ENCODE assay signal across 8 mouse cellular contexts in the genomic region with DNA sequence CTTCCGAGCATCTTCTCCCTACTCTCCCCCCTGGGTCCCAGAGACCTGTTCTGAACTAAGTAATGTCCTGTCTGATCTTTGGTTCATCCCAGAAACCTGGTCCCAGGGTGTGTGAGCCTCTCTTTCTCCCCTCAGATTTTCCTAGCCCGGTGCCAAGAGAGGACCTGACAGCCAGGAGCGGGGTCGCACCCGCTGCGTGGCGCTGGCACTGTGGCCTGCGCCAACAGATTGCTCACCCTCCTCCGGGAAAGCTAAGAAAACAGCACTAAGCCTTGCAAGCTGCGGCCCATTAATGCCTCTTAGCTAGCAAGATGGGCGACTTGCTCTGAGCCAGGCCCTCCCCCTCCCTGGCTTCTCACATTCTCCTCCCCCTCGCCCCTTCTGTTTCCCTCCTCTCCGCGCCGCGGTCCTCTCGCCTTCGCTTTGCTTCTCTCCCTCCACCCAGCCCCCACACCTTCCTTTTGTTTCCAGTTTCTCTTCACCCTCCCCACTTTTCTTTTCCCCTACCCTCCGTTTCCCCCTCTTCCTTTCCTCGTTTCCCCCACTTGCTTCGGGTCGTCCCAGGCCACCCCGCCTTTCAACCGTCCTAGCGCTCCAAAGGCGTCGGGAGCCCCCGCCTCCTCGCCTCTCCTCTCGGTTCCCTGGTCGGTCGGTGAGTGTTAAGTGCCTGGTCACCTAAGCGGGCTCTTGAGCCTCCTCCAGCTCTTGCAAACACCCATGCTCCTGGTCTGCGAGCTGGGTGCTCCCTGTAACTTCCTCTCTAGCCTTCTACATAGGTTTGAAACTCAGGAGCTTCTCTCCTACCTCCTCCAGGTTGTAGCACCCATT. TPM values are rescaled to one million over a fixed set of nuclear protein-coding genes. Genes with fewer than 3 reads are reported as not detected.
DNase-seq lines count a peak whose midpoint lies in the region; ATAC-seq and TF ChIP-seq lines count a peak whose summit lies in the region.

No protein-coding gene starts in this region.

- TF ChIP-seq CTCF in stomach, postnatal 0 days (IDR thresholded peaks at IDR 0.05; ENCODE audit: low read depth) = no peak

- H3K4me3 ChIP-seq in kidney, embryonic 15.5 days (replicated peaks) = peak overlapping the region; percentile 32
- H3K4me3 ChIP-seq in forebrain, embryonic 15.5 days = peak overlapping the region; percentile 41
- H3K4me3 ChIP-seq in midbrain, embryonic 11.5 days (ENCODE audit: low read depth, low read length) = peak overlapping the region; percentile 33
- peak overlapping the region; percentile 29 for H3K4me3 ChIP-seq in stomach, postnatal 0 days (ENCODE audit: low read depth, low read length)

- H3K4me2 ChIP-seq in kidney, embryonic 15.5 days = peak overlapping the region; percentile 49
- H3K4me2 ChIP-seq in forebrain, embryonic 15.5 days (replicated peaks) = peak overlapping the region; percentile 60
- peak overlapping the region; percentile 45 for H3K4me2 ChIP-seq in midbrain, embryonic 11.5 days
- peak overlapping the region; percentile 42 for H3K4me2 ChIP-seq in stomach, postnatal 0 days (replicated peaks; ENCODE audit: low read depth)

- no peaks in the 10 kb centered on the region for H3K9me3 ChIP-seq in kidney, embryonic 15.5 days (replicated peaks)
- no peaks in the 10 kb centered on the region for H3K9me3 ChIP-seq in forebrain, embryonic 15.5 days
- H3K9me3 ChIP-seq in midbrain, embryonic 11.5 days (ENCODE audit: control insufficient read depth, low read length) = no peaks in the 10 kb centered on the region
- H3K9me3 ChIP-seq in stomach, postnatal 0 days (ENCODE audit: control insufficient read depth, low read length) = no peaks in the 10 kb centered on the region

- WGBS in kidney, embryonic 15.5 days = 1% methylated on average over 34 of the region's 34 CpGs
- WGBS in forebrain, embryonic 15.5 days = under 1% methylated on average over 34 of the region's 34 CpGs
- WGBS in midbrain, embryonic 11.5 days = 0% methylated on average over 34 of the region's 34 CpGs
- 2% methylated on average over 34 of the region's 34 CpGs for WGBS in stomach, postnatal 0 days

- no peaks in the 10 kb centered on the region for H3K36me3 ChIP-seq in kidney, embryonic 15.5 days
- no peaks in the 10 kb centered on the region for H3K36me3 ChIP-seq in forebrain, embryonic 15.5 days
- H3K36me3 ChIP-seq in midbrain, embryonic 11.5 days (ENCODE audit: control insufficient read depth, insufficient read depth, low read length) = no peaks in the 10 kb centered on the region
- H3K36me3 ChIP-seq in stomach, postnatal 0 days (ENCODE audit: control insufficient read depth, insufficient read depth, low read length) = no peaks in the 10 kb centered on the region

- no peak overlapping the region for H3K9ac ChIP-seq in kidney, embryonic 15.5 days
- H3K9ac ChIP-seq in forebrain, embryonic 15.5 days (replicated peaks) = peak overlapping the region; percentile 56
- H3K9ac ChIP-seq in midbrain, embryonic 11.5 days (ENCODE audit: low read length) = peak overlapping the region; percentile 54
- no peak overlapping the region for H3K9ac ChIP-seq in stomach, postnatal 0 days (ENCODE audit: low read length)

- peaks cover 40% of the 10 kb centered on the region for H3K4me1 ChIP-seq in kidney, embryonic 15.5 days
- peaks cover 62% of the 10 kb centered on the region for H3K4me1 ChIP-seq in forebrain, embryonic 15.5 days
- H3K4me1 ChIP-seq in midbrain, embryonic 11.5 days (ENCODE audit: control insufficient read depth, insufficient read depth, low read length) = peaks cover 11% of the 10 kb centered on the region
- H3K4me1 ChIP-seq in stomach, postnatal 0 days (replicated peaks; ENCODE audit: control insufficient read depth, insufficient read depth) = peaks cover 5% of the 10 kb centered on the region; the same call in 1 of the 2 replicates

- H3K27me3 ChIP-seq in kidney, embryonic 15.5 days = peaks cover 98% of the 10 kb centered on the region
- H3K27me3 ChIP-seq in forebrain, embryonic 15.5 days = peaks cover 29% of the 10 kb centered on the region
- H3K27me3 ChIP-seq in midbrain, embryonic 11.5 days (ENCODE audit: control insufficient read depth, insufficient read depth, low read length) = peaks cover 90% of the 10 kb centered on the region
- peaks cover 22% of the 10 kb centered on the region for H3K27me3 ChIP-seq in stomach, postnatal 0 days (ENCODE audit: control insufficient read depth, insufficient read depth, low read length)

- TF ChIP-seq EP300 in stomach, postnatal 0 days (optimal IDR thresholded peaks at IDR 0.05) = no peak

- DNase-seq in kidney, postnatal 14 days = no peak
- peak; percentile 61 to 72 for DNase-seq in layer of hippocampus, postnatal 10 days (ENCODE audit: low spot score in 2 of 2)
- DNase-seq in midbrain, embryonic 11.5 days (ENCODE audit: low spot score, missing footprints) = peak; percentile 96
- peak; percentile 34 for DNase-seq in stomach, postnatal 0 days (ENCODE audit: low spot score)
- no peak for DNase-seq in urinary bladder, adult 2 months (ENCODE audit: low spot score)

- H3K27ac ChIP-seq in kidney, embryonic 15.5 days = no peak overlapping the region
- H3K27ac ChIP-seq in forebrain, embryonic 15.5 days (replicated peaks) = peak overlapping the region; percentile 98
- peak overlapping the region; percentile 74 for H3K27ac ChIP-seq in midbrain, embryonic 11.5 days (ENCODE audit: low read depth, low read length)
- H3K27ac ChIP-seq in stomach, postnatal 0 days (replicated peaks) = no peak overlapping the region

- ATAC-seq in kidney, embryonic 15.5 days (replicated peaks; ENCODE audit: low FRiP score) = no peak
- ATAC-seq in cerebellum, adult (ENCODE audit: insufficient number of reproducible peaks, low FRiP score, low TSS enrichment) = peak; percentile 11
- ATAC-seq in forebrain, embryonic 15.5 days (replicated peaks) = peak; percentile 76
- peak; percentile 57 for ATAC-seq in midbrain, embryonic 11.5 days (ENCODE audit: low FRiP score)
- 0 out of 2 replicates have a peak, but pooled peaks have one; percentile 24 for ATAC-seq in stomach, postnatal 0 days (ENCODE audit: low FRiP score, low TSS enrichment)

RNA-seq across cellular contexts. Expression of gene Nrn1, which starts 7.8 kb away (rescaled TPM):
- 1.9 and 2.1 TPM in 2 replicates for polyA plus RNA-seq in kidney, embryonic 15.5 days (2015; fragmentation: Nextera tagmentation; extraction: Ambion mirVana)
- 48.0 and 50.4 TPM in 2 replicates for polyA plus RNA-seq in forebrain, embryonic 15.5 days (2015; fragmentation: Nextera tagmentation; extraction: Ambion mirVana)
- total RNA-seq in layer of hippocampus, postnatal 10 days (2021) = 100 to 1,000 TPM; 134 to 144 TPM
- polyA plus RNA-seq in midbrain, embryonic 11.5 days (2014; fragmentation: Nextera tagmentation; extraction: Ambion mirVana) = 52.7 and 53.5 TPM in 2 replicates
- polyA plus RNA-seq in stomach, postnatal 0 days (2015; fragmentation: Nextera tagmentation; extraction: Ambion mirVana) = 1.6 and 1.8 TPM in 2 replicates
- 39.9 and 51.6 TPM in 2 replicates for polyA plus RNA-seq in urinary bladder, adult 2 months (2012; rRNA removed)

Comparison
In these comparisons a context has a peak if more than half of its experiments do, and no peak if none do; other contexts are left out.
1. H3K27ac ChIP-seq: peak in forebrain, embryonic 15.5 days (single experiment) and midbrain, embryonic 11.5 days (single experiment); none in kidney, embryonic 15.5 days (single experiment) and stomach, postnatal 0 days (single experiment).
2. H3K9ac ChIP-seq: peak in forebrain, embryonic 15.5 days (single experiment) and midbrain, embryonic 11.5 days (single experiment); none in kidney, embryonic 15.5 days (single experiment) and stomach, postnatal 0 days (single experiment).
3. DNase-seq: peak in layer of hippocampus, postnatal 10 days (2 of 2), midbrain, embryonic 11.5 days (single experiment) and stomach, postnatal 0 days (single experiment); none in kidney, postnatal 14 days (single experiment) and urinary bladder, adult 2 months (single experiment).
4. RNA of gene Nrn1, which starts 7.8 kb away (polyA plus RNA-seq): 52.7 to 53.5 TPM in midbrain, embryonic 11.5 days, 48.0 to 50.4 TPM in forebrain, embryonic 15.5 days and 39.9 to 51.6 TPM in urinary bladder, adult 2 months; 1.9 to 2.1 TPM in kidney, embryonic 15.5 days and 1.6 to 1.8 TPM in stomach, postnatal 0 days; every median in the first group is over 10 times any median in the second.
5. Peak in every context shown above with its lines, with median percentiles within 50 percentile points of each other: H3K4me2 ChIP-seq and H3K4me3 ChIP-seq.